Mouse (Mus musculus) v-Abl transformed pro-B cells (cell line): ENCODE results near the gene Coq7.

Experiments used
- in situ Hi-C, 2 experiments: fragments of 400-800 bp; cut with MboI; formaldehyde crosslinking; loops; one replicate each; pipeline ENCODE4 v1.15.1; 2025; ENCODE audit not compliant: unreplicated experiment in 2 of 2

Gene Coq7

GRCm38 (mm10) chr7:118499784-118500435 is 33.2 kb downstream of the Coq7 start:
- in situ Hi-C loops = loop anchor here in 1 of 2 experiments (25.0 kb wide), 1 partner anchor 487 kb away; the partner anchor contains the start of gene Gprc5b

GRCm38 (mm10) chr7:118498984-118499783 is 34.0 kb downstream of the Coq7 start:
- in situ Hi-C loops = loop anchor here in 1 of 2 experiments (25.0 kb wide), 1 partner anchor 488 kb away; the partner anchor contains the start of gene Gprc5b

GRCm38 (mm10) chr7:118494892-118495579 is 38.1 kb downstream of the Coq7 start:
- in situ Hi-C loops = loop anchor here in 1 of 2 experiments (25.0 kb wide), 1 partner anchor 492 kb away; the partner anchor contains the start of gene Gprc5b

- in situ Hi-C loops = loop anchor here in 1 of 2 experiments (25.0 kb wide), 1 partner anchor 493 kb away; the partner anchor contains the start of gene Gprc5b
Observed at GRCm38 (mm10) chr7:118493892-118494291, 39.3 kb downstream of the Coq7 start.

GRCm38 (mm10) chr7:118491431-118492147 is 41.6 kb downstream of the Coq7 start, which contains the start of gene Itpripl2:
TSS of gene Itpripl2 (minus strand) at chr7:118491975.
- in situ Hi-C loops = loop anchor here in 1 of 2 experiments (25.0 kb wide), 1 partner anchor 496 kb away; the partner anchor contains the start of gene Gprc5b

- in situ Hi-C loops = loop anchor here in 1 of 2 experiments (25.0 kb wide), 1 partner anchor 496 kb away; the partner anchor contains the start of gene Gprc5b
Observed at GRCm38 (mm10) chr7:118490666-118491430, 42.3 kb downstream of the Coq7 start.

- in situ Hi-C loops = loop anchor here in 1 of 2 experiments (25.0 kb wide), 1 partner anchor 497 kb away; the partner anchor contains the start of gene Gprc5b
Observed at GRCm38 (mm10) chr7:118489706-118490665, 43.2 kb downstream of the Coq7 start.

- in situ Hi-C loops = loop anchor here in 1 of 2 experiments (25.0 kb wide), 1 partner anchor 499 kb away; the partner anchor contains the start of gene Gprc5b
Observed at GRCm38 (mm10) chr7:118488060-118488664, 45.0 kb downstream of the Coq7 start.

GRCm38 (mm10) chr7:118486917-118487316 is 46.2 kb downstream of the Coq7 start:
- in situ Hi-C loops = loop anchor here in 1 of 2 experiments (25.0 kb wide), 1 partner anchor 500 kb away; the partner anchor contains the start of gene Gprc5b

GRCm38 (mm10) chr7:118483996-118484395 is 49.2 kb downstream of the Coq7 start:
- in situ Hi-C loops = loop anchor here in 1 of 2 experiments (25.0 kb wide), 1 partner anchor 503 kb away; the partner anchor contains the start of gene Gprc5b

GRCm38 (mm10) chr7:118482001-118482400 is 51.2 kb downstream of the Coq7 start:
- in situ Hi-C loops = loop anchor here in 1 of 2 experiments (25.0 kb wide), 1 partner anchor 505 kb away; the partner anchor contains the start of gene Gprc5b

GRCm38 (mm10) chr7:118481047-118481810 is 51.9 kb downstream of the Coq7 start:
- in situ Hi-C loops = loop anchor here in 1 of 2 experiments (25.0 kb wide), 1 partner anchor 506 kb away; the partner anchor contains the start of gene Gprc5b

- in situ Hi-C loops = loop anchor here in 1 of 2 experiments (25.0 kb wide), 1 partner anchor 507 kb away; the partner anchor contains the start of gene Gprc5b
Observed at GRCm38 (mm10) chr7:118480160-118480709, 52.9 kb downstream of the Coq7 start.

GRCm38 (mm10) chr7:118478835-118479312 is 54.3 kb downstream of the Coq7 start:
- in situ Hi-C loops = loop anchor here in 1 of 2 experiments (25.0 kb wide), 1 partner anchor 508 kb away; the partner anchor contains the start of gene Gprc5b

GRCm38 (mm10) chr7:118476428-118476827 is 56.7 kb downstream of the Coq7 start:
- in situ Hi-C loops = loop anchor here in 1 of 2 experiments (25.0 kb wide), 1 partner anchor 511 kb away; the partner anchor contains the start of gene Gprc5b
